Mouse (Mus musculus): ENCODE measurements around the gene Sun3.

GRCm38 (mm10) chr11:8972093-8972492 lies 76.7 kb downstream of the Sun3 start:
- no peak for TF ChIP-seq CTCF (IDR thresholded peaks at IDR 0.05)
- no peak for TF ChIP-seq POLR2A (IDR thresholded peaks at IDR 0.05; ENCODE audit: insufficient read depth, low read depth, low read length)
- no peak for TF ChIP-seq EP300 (IDR thresholded peaks at IDR 0.05; ENCODE audit: insufficient read depth, low read depth, low read length)

Data from heart, adult 2 months (tissue).